Mouse (Mus musculus) C2C12 (cell line): ENCODE results near the gene Acot13. TPM values are rescaled to one million over a fixed set of nuclear protein-coding genes. Genes with fewer than 3 reads are reported as not detected.
"Not testable (repeated sequence)": the region's sequence is repeated elsewhere in the genome, so short reads cannot be mapped to it uniquely, and the experiment has no call there.

ENCODE experiments used
- H3K27me3 ChIP-seq: one replicate; pipeline ENCODE4 v1.6.1; 2011; ENCODE audit not compliant: control insufficient read depth, insufficient read depth, insufficient read length
- H3K36me3 ChIP-seq: one replicate; pipeline ENCODE4 v1.6.1; 2011; ENCODE audit not compliant: control insufficient read depth, insufficient read depth
- H3K4me3 ChIP-seq: one replicate; pipeline ENCODE4 v1.5.1; 2011; ENCODE audit warnings: mild to moderate bottlenecking, control low read depth; ENCODE audit not compliant: poor library complexity, insufficient read depth, severe bottlenecking
- H3K79me2 ChIP-seq: one replicate; pipeline ENCODE4 v1.6.1; 2011; ENCODE audit not compliant: control insufficient read depth, insufficient read depth
- H3K79me3 ChIP-seq: one replicate; pipeline ENCODE4 v1.6.1; 2011; ENCODE audit warnings: low read depth, control low read depth
- H3ac ChIP-seq: one replicate; pipeline ENCODE3; 2011; ENCODE audit warnings: low read depth; ENCODE audit not compliant: control insufficient read depth, insufficient read length
- CEBPB ChIP-seq: IDR thresholded peaks from one replicate; pipeline ENCODE4 v1.6.1; 2011; ENCODE audit warnings: low read depth, mild to moderate bottlenecking, control low read depth, moderate library complexity
- CTCF ChIP-seq: IDR thresholded peaks from one replicate; pipeline ENCODE4 v1.5.1; 2011; ENCODE audit not compliant: control insufficient read depth, insufficient read depth, insufficient read length
- FOSL1 ChIP-seq: IDR thresholded peaks from one replicate; pipeline ENCODE4 v1.8.0; 2011; ENCODE audit warnings: mild to moderate bottlenecking, low read length; ENCODE audit not compliant: poor library complexity, insufficient read depth, severe bottlenecking
- MAX ChIP-seq: IDR thresholded peaks from one replicate; pipeline ENCODE4 v1.6.1; 2011; ENCODE audit warnings: mild to moderate bottlenecking, control low read depth
- MYOD1 ChIP-seq: IDR thresholded peaks from one replicate; pipeline ENCODE4 v1.6.1; 2011; ENCODE audit warnings: low read depth; ENCODE audit not compliant: control insufficient read depth, insufficient read length
- MYOG ChIP-seq: IDR thresholded peaks from one replicate; pipeline ENCODE4 v1.6.1; 2011; ENCODE audit not compliant: control insufficient read depth, insufficient read length; ENCODE audit errors: extremely low read depth
- USF1 ChIP-seq: IDR thresholded peaks from one replicate; pipeline ENCODE4 v1.6.1; 2011; ENCODE audit warnings: low read depth, mild to moderate bottlenecking, control low read depth, moderate library complexity
- polyA plus RNA-seq: library from polyadenylated mRNA; unstranded; fragments of >200 nt; fragmentation: generic; extraction: Trizol; gene quantifications from one replicate; pipeline ENCODE4 v1.2.1, GENCODE M21; 2012; ENCODE audit warnings: missing spikeins

Acot13 gene
- polyA plus RNA-seq, 1 experiment = 44.4 TPM

GRCm38 (mm10) chr13:24786014-24786490 lies 45.3 kb downstream of the Acot13 start:
- Histone ChIP-seq H3K27me3 (no peaks in the 10 kb centered on the region), H3ac (no peak overlapping the region), H3K36me3 (no peaks in the 10 kb centered on the region), H3K79me2 (no peaks in the 10 kb centered on the region), H3K4me3 (no peak overlapping the region), H3K79me3 (no peaks in the 10 kb centered on the region)
- TF ChIP-seq USF1 (no peak), FOSL1 (no peak), MAX (no peak), CTCF (no peak), CEBPB (no peak), MYOG (no peak), MYOD1 (no peak)

GRCm38 (mm10) chr13:24781916-24782315 lies 49.4 kb downstream of the Acot13 start:
- H3K4me3 ChIP-seq = no peak overlapping the region
- no peaks in the 10 kb centered on the region for H3K27me3 ChIP-seq
- no peak for TF ChIP-seq MYOD1
- no peak for TF ChIP-seq MAX
- TF ChIP-seq CEBPB = no peak
- TF ChIP-seq CTCF = no peak
- no peak for TF ChIP-seq USF1
- TF ChIP-seq FOSL1 = no peak
- no peak for TF ChIP-seq MYOG
- no peak overlapping the region for H3ac ChIP-seq
- H3K36me3 ChIP-seq = no peaks in the 10 kb centered on the region
- H3K79me2 ChIP-seq = no peaks in the 10 kb centered on the region
- H3K79me3 ChIP-seq = no peaks in the 10 kb centered on the region

- H3K4me3 ChIP-seq = no peak overlapping the region
- H3K79me2 ChIP-seq = no peaks in the 10 kb centered on the region
- H3ac ChIP-seq = no peak overlapping the region
- H3K27me3 ChIP-seq = no peaks in the 10 kb centered on the region
- TF ChIP-seq CEBPB (peak; percentile 51), MYOG (no peak)
- H3K36me3 ChIP-seq = no peaks in the 10 kb centered on the region
- no peaks in the 10 kb centered on the region for H3K79me3 ChIP-seq
These were observed 52.5 kb downstream of the Acot13 start for GRCm38 (mm10) chr13:24778706-24779380.

- Histone ChIP-seq H3K27me3 (no peaks in the 10 kb centered on the region), H3ac (no peak overlapping the region), H3K36me3 (no peaks in the 10 kb centered on the region), H3K79me2 (no peaks in the 10 kb centered on the region), H3K4me3 (no peak overlapping the region), H3K79me3 (no peaks in the 10 kb centered on the region)
- TF ChIP-seq MAX (no peak), USF1 (no peak)
These were observed 53.3 kb downstream of the Acot13 start for GRCm38 (mm10) chr13:24778026-24778425.

GRCm38 (mm10) chr13:24776146-24776844 lies 55.0 kb downstream of the Acot13 start:
- Histone ChIP-seq H3K4me3 (no peak overlapping the region), H3K79me3 (no peaks in the 10 kb centered on the region), H3K27me3 (no peaks in the 10 kb centered on the region), H3ac (no peak overlapping the region), H3K36me3 (no peaks in the 10 kb centered on the region), H3K79me2 (no peaks in the 10 kb centered on the region)
- TF ChIP-seq USF1 (no peak), FOSL1 (no peak), MAX (no peak), CTCF (no peak), MYOD1 (no peak), CEBPB (no peak), MYOG (no peak)

- not testable (repeated sequence) for H3ac ChIP-seq, H3K27me3 ChIP-seq, H3K36me3 ChIP-seq, H3K4me3 ChIP-seq, H3K79me2 ChIP-seq, H3K79me3 ChIP-seq
These were observed 59.9 kb downstream of the Acot13 start for GRCm38 (mm10) chr13:24771482-24771881.

Other genes starting within 250 kb of the Acot13 start
- 0.23 TPM for gene Ripor2, start 249.4 kb downstream of the Acot13 start, polyA plus RNA-seq
- gene Armh2, start 90.3 kb downstream of the Acot13 start, polyA plus RNA-seq = not detected
- 45.7 TPM for gene Gmnn, start 69.6 kb downstream of the Acot13 start, polyA plus RNA-seq
- 28.3 TPM for gene BC005537, start 29.9 kb downstream of the Acot13 start, polyA plus RNA-seq
- gene Tdp2, start 139 bp upstream of the Acot13 start, polyA plus RNA-seq = 10.5 TPM
- gene D130043K22Rik, start 13.6 kb upstream of the Acot13 start, polyA plus RNA-seq = 0.02 TPM
- 1.1 TPM for gene Aldh5a1, start 106.1 kb upstream of the Acot13 start, polyA plus RNA-seq
- gene Gpld1, start 111.6 kb upstream of the Acot13 start, polyA plus RNA-seq = 0.02 TPM
- gene Mrs2, start 188.8 kb upstream of the Acot13 start, polyA plus RNA-seq = 9.5 TPM
- not detected for gene Dcdc2a, start 224.5 kb upstream of the Acot13 start, polyA plus RNA-seq